Mouse (Mus musculus) heart, embryonic 11.5 days (tissue): Measurements from ENCODE around the gene Psmb2. TPM values are rescaled to one million over a fixed set of nuclear protein-coding genes. Genes with fewer than 3 reads are reported as not detected.

Experiments
- ATAC-seq: fragments of 200-750 bp; cut with Nextera tagmentation; replicated peaks from 2 replicates; pipeline ENCODE4 v1.8.0; 2017; ENCODE audit warnings: moderate library complexity; ENCODE audit not compliant: insufficient number of reproducible peaks, low FRiP score, low TSS enrichment
- H3K27ac ChIP-seq: fragments of 300-500 bp; sonication (generic); 2 replicates; pipeline ENCODE4 v1.5.1; 2014; ENCODE audit warnings: mild to moderate bottlenecking, low read depth, low read length
- H3K27me3 ChIP-seq: fragments of 300-500 bp; sonication (generic); 2 replicates; pipeline ENCODE4 v1.6.1; 2014; ENCODE audit warnings: mild to moderate bottlenecking, low read length, mixed read lengths; ENCODE audit not compliant: control insufficient read depth, insufficient read depth
- H3K36me3 ChIP-seq: fragments of 300-500 bp; sonication (generic); 2 replicates; pipeline ENCODE4 v1.6.1; 2014; ENCODE audit warnings: mild to moderate bottlenecking, low read length, moderate library complexity, mixed read lengths; ENCODE audit not compliant: control insufficient read depth, insufficient read depth
- H3K4me1 ChIP-seq: fragments of 300-500 bp; sonication (generic); 2 replicates; pipeline ENCODE4 v1.6.1; 2014; ENCODE audit warnings: low read length; ENCODE audit not compliant: control insufficient read depth, insufficient read depth
- H3K4me2 ChIP-seq: fragments of 300-500 bp; sonication (generic); 2 replicates; pipeline ENCODE4 v1.6.1; 2014; ENCODE audit warnings: mild to moderate bottlenecking, moderate library complexity
- H3K4me3 ChIP-seq: fragments of 300-500 bp; sonication (generic); 2 replicates; pipeline ENCODE4 v1.5.1; 2014; ENCODE audit warnings: low read depth, low read length
- H3K9ac ChIP-seq: fragments of 300-500 bp; sonication (generic); 2 replicates; pipeline ENCODE4 v1.6.1; 2014; ENCODE audit warnings: mild to moderate bottlenecking, low read depth, low read length, moderate library complexity
- H3K9me3 ChIP-seq: fragments of 300-500 bp; sonication (generic); replicated peaks from 2 replicates; pipeline ENCODE4 v1.6.1; 2016; ENCODE audit warnings: low read length; ENCODE audit not compliant: control insufficient read depth
- WGBS: fragments of 180-500 bp; shearing (Covaris S2); extraction: QIAGEN DNeasy Blood & Tissue Kit; methylation state at CpG from one replicate; pipeline ENCODE4 v1.1.7; 2014; ENCODE audit not compliant: insufficient replicate concordance; 5-methylcytosine and 5-hydroxymethylcytosine counted together
- polyA plus RNA-seq: library from polyadenylated mRNA; unstranded; fragments of >200 nt; fragmentation: Nextera tagmentation; extraction: Ambion mirVana; gene quantifications from 2 replicates; pipeline ENCODE4 v1.2.1, GENCODE M21; 2014

Gene Psmb2
- polyA plus RNA-seq, 1 experiment from 2014 or later = 411 TPM

- Histone ChIP-seq H3K4me3 (peak overlapping the region; percentile 92), H3K36me3 (peaks cover 5% of the 10 kb centered on the region; the same call in 1 of the 2 replicates), H3K27ac (peak overlapping the region; percentile 95; the same call in 1 of the 2 replicates), H3K9me3 (no peaks in the 10 kb centered on the region), H3K9ac (peak overlapping the region; percentile 88), H3K27me3 (no peaks in the 10 kb centered on the region), H3K4me1 (peaks cover 14% of the 10 kb centered on the region), H3K4me2 (peak overlapping the region; percentile 94)
- 0% methylated on average over 23 of the region's 23 CpGs for WGBS
- no peak for ATAC-seq
These were observed 75.2 kb downstream of the Psmb2 start for GRCm38 (mm10) chr4:126752608-126753141.

- peak; percentile 99 for ATAC-seq
- no peaks in the 10 kb centered on the region for H3K9me3 ChIP-seq
- H3K27ac ChIP-seq = peak within 1 kb of the TSS; percentile 95
- H3K4me2 ChIP-seq = peak within 1 kb of the TSS; percentile 94
- peak within 1 kb of the TSS; percentile 88 for H3K9ac ChIP-seq
- H3K4me1 ChIP-seq = peaks cover 14% of the 10 kb centered on the region
- peaks cover 3% of the 10 kb centered on the region; the same call in 1 of the 2 replicates for H3K36me3 ChIP-seq
- H3K4me3 ChIP-seq = peak within 1 kb of the TSS; percentile 92
- no peaks in the 10 kb centered on the region for H3K27me3 ChIP-seq
- WGBS = under 1% methylated on average over 63 of the region's 71 CpGs
These were observed 76.1 kb downstream of the Psmb2 start, which contains the start of the genes Ncdn and AU040320 for GRCm38 (mm10) chr4:126753268-126754230. Gene Ncdn, minus strand, starts transcription at chr4:126753438. Gene AU040320, plus strand, starts transcription at chr4:126753544.

GRCm38 (mm10) chr4:126754231-126754611, 76.8 kb downstream of the Psmb2 start:
- H3K27ac ChIP-seq = peak overlapping the region; percentile 95; the same call in 1 of the 2 replicates
- no peak for ATAC-seq
- WGBS = 2% methylated on average over 12 of the region's 12 CpGs

GRCm38 (mm10) chr4:126754736-126755374, 77.4 kb downstream of the Psmb2 start:
- no peaks in the 10 kb centered on the region for H3K27me3 ChIP-seq
- ATAC-seq = no peak
- H3K27ac ChIP-seq = no peak overlapping the region
- WGBS = 47% methylated on average over 12 of the region's 12 CpGs
- H3K4me1 ChIP-seq = peaks cover 14% of the 10 kb centered on the region
- peak overlapping the region; percentile 94 for H3K4me2 ChIP-seq
- no peaks in the 10 kb centered on the region; the same call in 1 of the 2 replicates for H3K36me3 ChIP-seq
- no peak overlapping the region for H3K9ac ChIP-seq
- H3K4me3 ChIP-seq = peak overlapping the region; percentile 92
- H3K9me3 ChIP-seq = no peaks in the 10 kb centered on the region

More at GRCm38 (mm10) chr4:126754231-126754611, 76.8 kb downstream of the Psmb2 start:
- H3K36me3 ChIP-seq = peaks cover 2% of the 10 kb centered on the region; the same call in 1 of the 2 replicates
- peak overlapping the region; percentile 92 for H3K4me3 ChIP-seq
- H3K4me2 ChIP-seq = peak overlapping the region; percentile 94
- peaks cover 14% of the 10 kb centered on the region for H3K4me1 ChIP-seq
- H3K9ac ChIP-seq = peak overlapping the region; percentile 88
- H3K9me3 ChIP-seq = no peaks in the 10 kb centered on the region
- no peaks in the 10 kb centered on the region for H3K27me3 ChIP-seq

- Histone ChIP-seq H3K9ac (no peak overlapping the region), H3K4me2 (no peak overlapping the region)
- 76% methylated on average over 4 of the region's 4 CpGs for WGBS
These were observed 79.3 kb downstream of the Psmb2 start for GRCm38 (mm10) chr4:126756766-126757165.

GRCm38 (mm10) chr4:126758299-126758698, 80.9 kb downstream of the Psmb2 start:
- 74% methylated on average over 5 of the region's 5 CpGs for WGBS
- Histone ChIP-seq H3K27ac (no peak overlapping the region), H3K9me3 (no peaks in the 10 kb centered on the region), H3K4me3 (no peak overlapping the region), H3K4me2 (no peak overlapping the region), H3K4me1 (peaks cover 4% of the 10 kb centered on the region), H3K27me3 (no peaks in the 10 kb centered on the region), H3K36me3 (peaks cover 6% of the 10 kb centered on the region; the same call in 1 of the 2 replicates), H3K9ac (no peak overlapping the region)
- ATAC-seq = no peak

More at GRCm38 (mm10) chr4:126756766-126757165, 79.3 kb downstream of the Psmb2 start:
- Histone ChIP-seq H3K27me3 (no peaks in the 10 kb centered on the region), H3K4me1 (peaks cover 10% of the 10 kb centered on the region), H3K27ac (no peak overlapping the region), H3K9me3 (no peaks in the 10 kb centered on the region), H3K36me3 (peaks cover 6% of the 10 kb centered on the region; the same call in 1 of the 2 replicates), H3K4me3 (no peak overlapping the region)
- ATAC-seq = no peak

Other genes with a start within 250 kb of the Psmb2 start
- gene Ago3, start 248.1 kb upstream of the Psmb2 start, polyA plus RNA-seq = 8.4 and 15.7 TPM in 2 replicates
- 3.9 and 4.1 TPM in 2 replicates for gene Ago1, start 209.0 kb upstream of the Psmb2 start, polyA plus RNA-seq
- gene Ago4, start 144.2 kb upstream of the Psmb2 start, polyA plus RNA-seq = 1.1 and 1.3 TPM in 2 replicates
- 23.1 and 36.3 TPM in 2 replicates for gene Clspn, start 120.7 kb upstream of the Psmb2 start, polyA plus RNA-seq
- 1.6 and 1.9 TPM in 2 replicates for gene 5730409E04Rik, start 67.8 kb upstream of the Psmb2 start, polyA plus RNA-seq
- gene Tfap2e, start 58.6 kb downstream of the Psmb2 start, polyA plus RNA-seq = not detected in 2 replicates
- gene Ncdn, start 75.8 kb downstream of the Psmb2 start, polyA plus RNA-seq = 19.3 and 20.4 TPM in 2 replicates
- gene AU040320, start 75.9 kb downstream of the Psmb2 start, polyA plus RNA-seq = 20.7 and 24.2 TPM in 2 replicates